Mouse (Mus musculus) gastrocnemius, postnatal 4 days (tissue): ENCODE results near the gene Crtam. TPM values are rescaled to one million over a fixed set of nuclear protein-coding genes. Genes with fewer than 3 reads are reported as not detected.

Source experiments
- DNase-seq, 2 experiments: peaks; one replicate each; pipeline ENCODE4 v3.0.0; 2021 to 2022; ENCODE audit warnings: low spot score in 2 of 2, mixed read lengths in 2 of 2
- total RNA-seq, 2 experiments: library from RNA; stranded (reverse); gene quantifications; 2 replicates each; pipeline ENCODE4 v1.2.3; 2021

The Crtam gene
- total RNA-seq, 2 experiments from 2014 or later: 0.10 to 0.29 TPM

DNA sequence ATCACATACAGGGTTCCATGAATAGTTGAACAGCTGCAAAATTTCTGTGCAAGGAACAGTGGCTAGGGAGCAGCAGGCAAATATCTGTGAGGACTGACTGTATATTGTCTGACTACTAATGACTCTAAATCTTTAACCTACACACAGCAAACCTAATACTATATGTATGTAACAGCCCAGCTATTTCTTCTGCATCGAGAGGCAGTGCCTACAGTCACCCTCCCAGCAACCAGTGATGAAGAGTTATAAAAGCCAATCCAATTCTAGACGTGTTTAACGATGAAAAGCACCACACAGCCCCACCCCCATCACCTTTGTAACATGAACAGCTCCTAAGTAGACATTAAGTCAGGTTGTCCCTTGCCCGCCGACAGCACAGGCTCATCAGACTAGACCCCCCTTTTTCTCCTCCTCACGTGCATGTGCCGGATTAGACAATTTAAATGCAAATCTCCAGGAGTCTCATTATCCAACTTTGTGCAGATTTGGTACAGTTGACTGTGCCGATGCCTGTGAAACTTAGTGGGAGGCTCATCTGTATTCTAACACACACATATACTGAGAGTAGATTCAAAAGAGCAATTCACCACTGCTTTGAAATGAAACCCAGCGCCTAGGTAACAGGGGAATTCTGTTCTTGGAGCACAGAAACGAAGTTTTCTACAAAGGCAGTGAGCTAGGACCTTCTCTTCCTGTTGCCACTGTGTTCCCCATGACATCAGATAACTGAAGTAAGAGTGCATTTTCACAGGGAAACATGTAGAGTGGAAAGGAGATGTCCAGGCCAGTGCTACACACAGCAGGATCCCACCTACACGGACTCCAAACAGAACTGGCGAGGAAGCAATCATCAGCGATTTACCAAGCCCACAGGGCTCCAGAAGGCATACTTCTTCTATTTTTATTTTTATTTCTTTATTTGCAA is 7.3 kb upstream of the Crtam start:
- DNase-seq: no peak

GRCm38 (mm10) chr9:41007785-41008184 is 3.4 kb upstream of the Crtam start:
- DNase-seq: no peak

DNA sequence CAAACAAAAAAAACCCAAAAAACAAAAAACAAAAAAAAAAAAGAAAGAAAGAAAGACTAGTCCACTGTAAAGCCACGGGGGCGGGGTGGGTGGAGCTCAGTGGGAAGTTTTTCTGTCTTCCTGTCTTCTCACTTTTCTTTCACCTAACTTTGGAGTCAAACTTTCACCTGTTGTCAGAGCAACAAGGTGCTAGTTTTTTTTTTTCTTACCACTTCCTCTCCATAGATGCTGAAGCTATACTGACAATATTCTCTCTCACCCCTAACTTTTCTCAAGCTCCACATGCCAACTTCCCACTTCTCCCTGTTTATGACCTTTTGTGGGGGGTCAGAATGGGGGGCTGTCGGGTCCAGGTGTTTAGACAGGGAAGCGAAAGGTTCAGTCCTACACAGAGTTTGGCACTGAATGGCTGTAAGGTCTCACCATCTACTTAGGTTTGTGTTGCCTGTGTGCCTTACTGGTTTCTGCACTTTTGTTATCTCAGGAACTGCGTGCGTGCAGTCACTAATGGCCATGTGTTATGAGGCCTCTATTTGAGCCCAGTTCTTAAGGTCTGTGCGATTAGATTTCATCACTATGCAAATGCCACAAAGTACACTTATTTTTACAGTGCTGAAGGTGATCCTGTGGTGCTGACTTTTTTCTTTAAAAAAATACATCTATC is 7.2 kb downstream of the Crtam start:
- no peak for DNase-seq

GRCm38 (mm10) chr9:40994075-40994474 is 10.4 kb downstream of the Crtam start:
- DNase-seq: no peak

DNA sequence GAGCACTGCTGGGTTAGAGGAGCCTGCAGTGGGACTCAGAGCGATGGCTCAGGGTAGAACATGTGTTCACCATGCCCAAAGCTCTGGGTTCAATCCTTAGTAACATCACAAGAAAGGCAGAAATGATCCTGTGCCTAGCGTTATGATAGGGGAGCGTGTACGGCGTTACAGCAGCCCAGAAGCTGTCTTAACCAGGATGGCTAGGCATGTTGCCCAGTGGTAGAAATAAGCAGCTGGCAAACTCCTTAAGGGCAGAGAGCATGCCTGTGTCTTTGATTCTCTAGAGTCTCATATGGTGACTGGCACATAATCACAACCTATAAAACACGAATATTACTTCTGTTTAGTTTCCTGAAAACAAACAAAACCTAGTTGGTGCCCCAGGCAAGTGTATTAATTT is 12.9 kb downstream of the Crtam start:
- DNase-seq: no peak

DNA sequence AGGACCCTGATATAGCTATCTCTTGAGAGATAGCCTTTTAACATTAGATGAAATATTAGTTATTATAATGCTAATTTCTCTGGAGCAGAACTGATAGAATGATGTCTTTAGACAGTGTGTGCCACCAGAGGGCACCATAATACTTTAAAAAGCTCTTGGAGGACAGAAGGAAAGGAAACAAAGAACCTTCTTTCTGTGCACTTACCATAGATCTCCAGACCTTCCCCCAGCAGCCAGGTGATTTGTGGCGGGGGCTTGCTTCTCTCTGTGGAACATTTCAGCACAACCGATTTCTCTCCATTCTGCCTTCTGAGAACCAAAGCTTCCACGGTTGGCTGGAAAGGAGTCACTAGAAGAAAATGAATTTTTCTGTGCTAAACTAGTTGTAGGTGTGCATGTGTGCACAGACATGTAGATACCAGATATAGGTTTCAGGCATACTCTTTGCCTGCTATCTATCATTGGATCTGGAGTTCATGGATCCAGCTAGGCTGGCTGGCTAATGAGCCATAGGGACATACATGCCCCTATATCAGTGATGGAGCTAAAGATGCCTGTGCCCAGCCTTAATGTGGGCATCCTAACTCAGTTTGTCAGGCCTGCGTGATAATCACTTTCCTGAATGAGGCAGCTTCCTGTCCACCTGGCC is 14.4 kb downstream of the Crtam start:
- peak; percentile 28 to 47 for DNase-seq

DNA sequence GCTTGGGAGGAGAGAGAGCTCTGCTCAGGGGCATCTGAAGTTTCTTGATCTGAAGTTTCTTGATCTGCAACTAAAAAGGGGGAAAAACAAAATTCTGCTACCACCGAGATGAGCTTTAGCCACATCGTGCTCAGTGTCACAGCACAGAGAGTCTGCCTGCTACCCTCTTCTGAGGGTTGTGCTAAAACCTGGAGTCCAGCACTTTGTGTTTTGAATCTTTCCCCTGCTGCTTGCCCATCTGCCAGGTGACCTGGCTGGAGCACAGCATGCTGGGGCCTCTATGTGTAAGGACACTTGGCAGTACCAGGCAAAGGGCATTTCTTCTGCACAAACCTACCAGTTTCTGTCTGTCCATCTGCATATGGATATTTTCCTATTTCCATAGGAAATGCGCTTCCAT is 20.1 kb downstream of the Crtam start:
- DNase-seq: no peak

- no peak for DNase-seq
Measured at GRCm38 (mm10) chr9:40983758-40984157, 20.7 kb downstream of the Crtam start.

- DNase-seq: no peak
Measured at GRCm38 (mm10) chr9:40982480-40982879, 21.9 kb downstream of the Crtam start.

DNA sequence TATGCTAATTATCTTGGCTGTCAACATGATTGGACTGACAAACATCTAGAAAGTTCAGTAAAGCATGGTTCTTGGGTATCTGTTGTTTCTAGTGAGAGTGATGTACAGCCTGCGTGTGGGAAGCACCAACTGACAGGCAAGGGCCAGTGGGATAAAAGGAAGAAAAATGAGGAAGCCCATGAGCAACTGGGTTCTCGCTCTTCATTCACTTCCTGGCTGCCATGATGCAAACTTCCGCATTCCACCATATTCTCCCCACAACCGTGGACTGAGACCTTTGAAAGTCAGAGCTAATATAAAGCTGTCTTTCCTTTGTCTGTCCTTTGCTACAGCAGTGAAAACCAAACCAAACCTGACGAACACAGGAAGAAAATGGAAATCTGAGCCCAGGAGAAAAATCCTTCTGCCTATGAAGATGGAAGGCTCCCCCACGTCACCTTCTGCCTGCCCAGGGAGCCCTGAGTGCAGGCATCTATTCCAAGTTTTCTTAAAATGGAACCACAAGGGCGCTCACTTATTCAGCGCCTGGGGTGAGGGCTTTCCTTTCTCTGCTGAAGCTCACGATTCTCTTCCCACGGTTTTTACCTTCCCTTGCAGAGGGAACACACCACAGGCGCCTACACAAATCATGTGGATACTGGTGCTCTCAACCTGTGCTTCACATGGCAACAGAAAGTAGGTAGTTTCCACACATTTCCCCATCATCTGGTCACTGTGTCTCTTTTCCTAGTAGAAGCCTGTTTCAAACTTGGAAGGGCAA is 30.2 kb downstream of the Crtam start:
- DNase-seq: no peak

GRCm38 (mm10) chr9:40964418-40964714 is 40.1 kb downstream of the Crtam start:
- no peak for DNase-seq

- no peak for DNase-seq
Measured at GRCm38 (mm10) chr9:40963586-40964417, 40.6 kb downstream of the Crtam start, which contains the start of gene Jhy. Gene Jhy, minus strand, starts transcription at chr9:40964118.

- no peak for DNase-seq
Measured at GRCm38 (mm10) chr9:40961401-40961800, 43.0 kb downstream of the Crtam start.

DNA sequence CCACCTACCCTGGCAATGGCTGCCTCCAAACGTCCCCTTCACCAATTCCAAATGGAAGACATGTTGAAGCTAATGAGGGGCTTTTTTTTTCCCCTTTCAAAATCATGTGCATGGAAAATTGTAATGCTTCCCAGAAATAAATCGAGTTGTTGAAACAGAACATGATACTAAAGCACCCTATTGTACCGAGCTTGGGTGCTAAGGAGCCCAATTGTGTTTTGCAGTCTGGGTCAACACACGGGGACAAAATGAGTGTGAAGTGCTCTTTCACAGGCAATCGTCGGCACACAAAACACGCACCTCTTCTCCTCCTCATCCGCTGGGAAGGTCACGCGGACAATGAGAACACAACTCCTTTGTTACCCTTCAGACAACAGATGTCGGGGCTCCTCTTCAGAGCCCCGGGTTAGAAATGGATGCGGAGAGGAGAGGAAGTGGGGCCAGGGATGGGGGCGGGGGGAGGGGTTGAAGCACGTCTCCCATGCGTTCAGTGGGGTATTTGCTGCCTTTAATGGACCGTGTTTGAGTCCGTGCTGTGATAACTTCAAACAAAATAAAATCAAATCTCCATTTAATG is 55.3 kb downstream of the Crtam start:
- DNase-seq: no peak

- no peak for DNase-seq
Measured at GRCm38 (mm10) chr9:40948473-40948872, 56.0 kb downstream of the Crtam start.

DNA sequence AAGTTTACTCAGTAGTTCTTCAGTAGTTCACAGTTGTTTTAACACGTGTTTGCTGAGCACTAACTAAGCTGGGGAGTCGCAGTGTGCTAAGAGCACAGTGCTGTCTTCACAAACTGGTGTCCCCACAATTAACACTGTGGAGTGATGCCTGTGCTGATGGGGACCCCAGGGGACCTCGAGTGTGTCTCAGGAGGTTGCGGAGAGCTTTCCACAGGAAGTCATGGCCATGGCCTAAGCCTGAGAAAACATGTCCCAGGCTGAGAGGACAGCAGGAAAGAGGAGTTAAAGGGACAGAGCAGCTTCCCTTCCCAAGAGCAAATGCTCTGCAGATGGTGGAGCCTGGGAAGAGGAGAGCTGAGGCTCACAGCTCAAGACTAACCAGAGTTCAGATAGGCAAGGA is 57.3 kb downstream of the Crtam start:
- DNase-seq: no peak

DNA sequence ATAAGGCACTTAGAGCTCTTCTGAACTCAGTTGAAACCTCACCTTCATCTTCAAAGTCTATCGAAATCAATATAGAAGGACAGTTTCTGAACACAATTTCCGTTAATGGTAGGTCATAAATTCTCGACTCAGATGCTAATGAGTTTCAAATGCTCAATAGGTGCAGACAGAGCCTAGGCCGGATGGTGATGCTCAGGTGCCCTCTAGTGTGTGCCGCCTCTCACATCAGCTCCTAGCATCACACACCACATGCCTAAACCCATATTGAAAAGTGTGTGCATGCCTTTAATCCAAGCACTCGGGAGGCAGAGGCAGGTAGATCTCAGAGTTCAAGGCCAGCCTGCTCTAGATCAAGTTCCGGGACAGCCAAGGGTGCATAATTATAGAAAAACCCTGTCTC is 67.0 kb downstream of the Crtam start:
- DNase-seq: no peak

- no peak for DNase-seq
Measured at GRCm38 (mm10) chr9:40933323-40933722, 71.1 kb downstream of the Crtam start.

DNA sequence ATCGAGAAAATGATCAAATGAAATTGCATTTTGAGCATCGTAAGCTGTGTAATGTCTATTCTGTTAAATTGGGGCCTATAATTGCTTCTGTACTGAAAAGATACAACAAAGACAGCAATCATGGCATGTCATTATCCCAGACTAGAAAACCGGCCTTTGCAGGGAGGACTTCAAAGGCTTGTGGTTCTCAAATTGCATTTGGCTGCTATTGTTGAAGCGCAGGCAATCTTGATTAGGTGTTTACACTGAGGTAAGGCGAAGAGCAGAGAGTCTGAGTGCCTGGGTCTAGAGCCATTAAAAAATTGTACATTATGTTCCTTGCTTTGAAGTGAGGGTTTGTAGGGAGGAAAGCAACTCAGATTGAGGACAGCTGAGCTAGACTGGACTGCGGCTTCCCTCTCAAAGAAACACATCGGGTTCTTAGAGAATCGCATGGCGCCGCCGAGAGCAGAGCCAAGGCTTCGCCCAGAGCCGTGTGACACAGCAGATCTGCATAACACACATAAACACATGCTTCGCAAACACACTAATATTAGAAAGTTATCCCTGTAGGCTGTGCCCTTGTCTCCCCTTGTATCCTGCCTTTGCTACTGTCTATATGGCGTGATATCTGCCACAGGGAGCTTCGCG is 77.0 kb downstream of the Crtam start:
- no peak for DNase-seq
